Mouse (Mus musculus) CD4-positive, CD25-positive, alpha-beta regulatory T cell, adult 2 months (primary cell): Measurements from ENCODE around the gene Cacna1s.
A peak's percentile ranks its signal among the peaks of the same experiment; 100 is the strongest.

ENCODE experiments used
- DNase-seq: peaks from one replicate; pipeline ENCODE4 v3.0.0-alpha.2; 2012; ENCODE audit warnings: low read depth, low spot score

Cacna1s gene

GRCm38 (mm10) chr1:136051013-136051315 lies 1.6 kb upstream of the Cacna1s start:
- peak; percentile 60 for DNase-seq

GRCm38 (mm10) chr1:136051465-136051864 lies 1.1 kb upstream of the Cacna1s start:
- peak; percentile 51 for DNase-seq

DNA sequence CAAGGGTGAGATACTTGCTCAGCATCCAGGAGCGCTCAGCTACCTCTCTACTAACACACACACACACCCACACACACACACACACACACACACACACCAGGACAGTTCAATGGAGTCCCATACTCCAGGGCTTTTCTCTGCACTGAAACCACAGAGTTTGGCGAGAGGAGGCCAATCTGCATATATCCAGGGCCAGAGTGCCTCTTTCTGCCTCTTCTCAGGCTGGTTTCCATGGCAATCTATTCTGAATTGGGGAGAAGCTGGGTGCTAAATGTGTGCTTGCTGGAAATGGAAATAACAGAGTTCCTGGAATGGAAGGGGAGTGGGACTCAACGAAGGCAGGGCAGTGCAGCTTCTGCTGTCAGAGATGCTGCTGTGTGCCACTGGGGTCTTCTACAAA lies 3.2 kb downstream of the Cacna1s start:
- DNase-seq = no peak

DNA sequence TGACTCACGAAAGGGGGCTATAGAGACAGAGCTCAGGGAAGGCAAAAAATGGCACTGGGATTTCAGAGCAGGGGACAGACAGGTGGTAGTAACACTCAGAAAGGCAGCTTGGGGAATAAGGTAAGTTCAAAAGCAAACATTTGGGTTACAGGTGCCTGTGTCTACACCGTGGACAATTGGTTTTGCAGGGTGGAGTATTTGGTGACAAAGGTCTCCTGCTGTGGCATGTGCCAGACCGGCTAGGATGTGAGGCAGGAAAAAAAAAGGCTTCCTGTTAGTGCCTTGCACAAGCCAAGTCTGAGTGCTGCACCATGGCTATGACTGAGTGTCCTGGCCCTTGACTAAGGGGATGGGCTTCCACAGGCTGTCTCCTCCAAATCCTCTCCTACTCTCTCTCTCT lies 6.0 kb downstream of the Cacna1s start:
- no peak for DNase-seq

GRCm38 (mm10) chr1:136061041-136061789 lies 8.7 kb downstream of the Cacna1s start:
- DNase-seq = no peak

- no peak for DNase-seq
These were observed 9.2 kb downstream of the Cacna1s start for GRCm38 (mm10) chr1:136061790-136062141.

DNA sequence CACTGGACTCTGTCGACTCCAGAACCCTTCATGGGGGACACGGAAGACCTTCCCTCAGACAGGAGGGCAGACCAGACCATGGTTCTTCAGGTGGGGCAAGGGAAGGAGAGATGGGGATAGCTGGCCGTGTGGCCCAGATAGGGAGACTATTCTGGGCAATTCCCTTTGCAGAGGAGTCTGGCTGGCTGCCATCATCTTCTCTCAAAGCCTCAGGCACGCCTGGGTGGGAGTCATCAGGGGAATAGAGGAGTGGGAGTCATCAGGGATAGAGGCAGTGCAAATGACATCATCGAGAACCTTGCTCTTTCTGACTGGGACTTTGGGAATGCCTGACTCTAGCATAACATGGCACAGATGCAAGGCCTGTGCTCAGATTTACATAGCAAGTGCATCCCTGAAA lies 11.4 kb downstream of the Cacna1s start:
- DNase-seq = no peak

GRCm38 (mm10) chr1:136066621-136067020 lies 14.1 kb downstream of the Cacna1s start:
- DNase-seq = no peak

- no peak for DNase-seq
These were observed 15.0 kb downstream of the Cacna1s start for GRCm38 (mm10) chr1:136067579-136067978.

DNA sequence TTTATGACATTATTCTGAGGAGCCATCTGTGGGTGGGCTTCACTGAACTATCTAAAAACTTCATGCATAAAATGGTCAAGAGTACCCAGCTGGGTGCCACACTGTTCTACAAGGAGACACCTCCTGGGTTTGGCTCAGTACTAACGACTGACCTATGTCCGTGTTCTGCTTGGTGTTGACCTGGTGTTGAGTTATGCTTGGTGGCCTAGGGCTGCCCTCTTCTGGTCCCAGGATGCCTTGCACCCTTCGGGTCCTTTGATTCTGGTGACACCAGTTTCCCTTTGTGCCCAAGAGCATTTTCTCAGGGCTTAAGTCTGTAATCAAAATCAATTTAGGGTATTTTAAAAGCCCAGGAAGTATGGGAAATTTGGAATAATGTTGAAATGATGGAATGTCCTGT lies 23.5 kb downstream of the Cacna1s start:
- peak; percentile 38 for DNase-seq

GRCm38 (mm10) chr1:136077656-136078055 lies 25.1 kb downstream of the Cacna1s start:
- DNase-seq = no peak

DNA sequence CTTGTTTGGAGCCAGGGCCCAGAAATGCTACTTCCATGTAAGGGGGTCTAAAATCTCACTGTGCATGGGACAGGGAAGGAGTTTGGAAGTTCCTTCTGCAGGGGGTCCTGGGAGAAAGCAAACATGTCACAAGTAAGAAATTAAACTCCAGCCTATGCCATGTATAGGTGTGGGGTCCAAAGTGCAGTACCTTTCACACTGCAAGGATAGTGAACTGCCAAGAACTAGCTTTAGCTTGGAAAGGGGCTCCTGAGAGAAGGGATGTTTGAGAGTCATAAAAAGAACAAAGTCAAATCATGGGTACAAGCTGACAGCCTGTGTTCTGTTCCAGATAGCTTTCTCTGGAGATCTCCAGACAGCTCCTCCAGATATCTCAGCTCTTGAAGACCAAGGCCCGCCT lies 28.6 kb downstream of the Cacna1s start:
- DNase-seq = no peak

- no peak for DNase-seq
These were observed 33.6 kb downstream of the Cacna1s start for GRCm38 (mm10) chr1:136085988-136086685.

DNA sequence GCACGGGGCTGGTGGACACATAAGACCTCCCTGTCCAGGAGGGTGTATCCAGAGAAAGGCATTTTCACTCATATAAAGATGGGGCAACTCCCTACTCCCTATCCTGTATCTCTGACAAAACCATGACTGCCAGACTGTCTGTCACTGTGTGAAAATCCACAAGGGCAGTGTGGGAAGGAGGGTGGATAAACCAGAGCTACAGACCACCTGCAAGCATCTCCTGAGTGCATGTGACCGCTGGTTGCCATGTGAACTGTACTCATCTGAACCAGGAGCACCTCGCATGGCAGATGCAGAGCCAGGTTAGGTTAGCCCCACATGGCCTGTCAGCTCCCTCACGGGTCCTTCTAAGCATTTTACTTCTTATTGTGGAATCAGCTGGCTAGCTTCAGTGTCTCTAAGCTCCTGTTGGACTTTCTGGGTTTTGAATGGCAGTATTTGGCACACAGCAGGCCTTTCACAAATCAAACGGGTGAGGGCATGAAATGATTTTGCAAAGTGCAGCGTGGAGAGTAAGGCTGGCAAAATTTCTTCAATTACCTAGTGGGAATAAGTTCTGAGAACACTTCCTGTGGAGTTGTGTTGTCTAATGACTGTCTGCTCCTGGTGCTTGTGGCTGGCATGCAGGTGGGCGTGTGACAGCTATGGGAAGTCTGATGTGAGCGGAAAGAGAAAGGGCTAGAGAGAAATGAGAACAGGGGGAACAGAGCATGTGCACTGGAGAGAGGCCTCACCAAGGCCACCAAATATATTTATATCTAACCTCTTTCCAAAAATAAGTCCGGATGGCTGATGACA lies 37.0 kb downstream of the Cacna1s start:
- DNase-seq = no peak

GRCm38 (mm10) chr1:136093726-136094125 lies 41.2 kb downstream of the Cacna1s start:
- DNase-seq = no peak

DNA sequence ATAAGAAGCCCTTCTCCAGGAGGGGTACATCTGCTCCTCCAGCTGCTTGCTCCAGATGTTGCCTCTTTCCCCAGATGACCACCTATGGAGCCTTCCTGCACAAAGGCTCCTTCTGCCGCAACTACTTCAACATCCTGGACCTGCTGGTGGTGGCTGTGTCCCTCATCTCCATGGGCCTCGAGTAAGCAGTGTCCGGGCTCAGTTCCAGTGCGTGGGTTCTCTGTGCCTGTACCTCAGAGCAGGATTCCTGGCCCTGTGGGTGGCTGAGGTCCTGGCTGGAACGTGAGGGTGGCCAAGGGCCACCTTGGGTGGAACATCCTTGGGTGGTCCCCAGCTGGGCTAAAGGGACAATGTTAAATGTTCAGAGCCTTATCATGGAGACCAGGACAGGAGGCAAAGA lies 42.3 kb downstream of the Cacna1s start:
- DNase-seq = no peak

- DNase-seq = no peak
These were observed 49.5 kb downstream of the Cacna1s start for GRCm38 (mm10) chr1:136102094-136102493.

GRCm38 (mm10) chr1:136102551-136102950 lies 50.0 kb downstream of the Cacna1s start:
- DNase-seq = no peak

- no peak for DNase-seq
These were observed 50.4 kb downstream of the Cacna1s start for GRCm38 (mm10) chr1:136102981-136103380.

- DNase-seq = no peak
These were observed 51.1 kb downstream of the Cacna1s start for GRCm38 (mm10) chr1:136103696-136104095.

- no peak for DNase-seq
These were observed 52.2 kb downstream of the Cacna1s start for GRCm38 (mm10) chr1:136104741-136105140.

- DNase-seq = no peak
These were observed 56.9 kb downstream of the Cacna1s start for GRCm38 (mm10) chr1:136109464-136109863.

- peak; percentile 90 for DNase-seq
These were observed 63.6 kb downstream of the Cacna1s start for GRCm38 (mm10) chr1:136116183-136116582.
